In the genomic region with DNA sequence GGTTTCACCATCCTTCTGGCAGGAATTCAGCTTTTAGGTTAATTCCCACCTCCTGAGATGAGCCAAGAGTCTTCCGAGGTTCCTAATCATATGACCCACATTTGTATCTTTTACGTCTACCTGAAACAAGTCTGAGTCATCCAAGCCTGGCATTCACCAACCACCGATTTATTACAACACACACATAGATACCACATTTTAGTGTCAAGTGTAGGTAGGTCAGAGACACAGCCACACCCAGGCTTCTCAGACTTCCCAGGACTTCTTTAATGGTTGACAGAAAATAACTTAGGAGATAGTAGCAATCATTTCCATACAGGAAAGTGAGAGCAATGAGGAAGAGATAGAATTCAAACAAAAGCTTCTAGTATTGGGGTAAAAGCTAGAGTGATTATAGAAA, we compare ENCODE assay signal across 31 mouse cellular contexts.
"Had no signal": no experiment of that assay in that cellular context is flagged by ENCODE, and none has a peak within 500 bp of the region (broad histone marks: within the 10 kb centered on the region; RNA-seq: fewer than 3 reads in every experiment).

No protein-coding gene starts in this region.

- H3K4me3 ChIP-seq: limb, embryonic 10.5 days; limb, embryonic 12.5 days; limb, embryonic 13.5 days; limb, embryonic 15.5 days; liver, embryonic 12.5 days; liver, embryonic 13.5 days; liver, embryonic 15.5 days; lung, embryonic 15.5 days; megakaryocyte, embryonic 14.5 days; midbrain, embryonic 10.5 days; midbrain, embryonic 12.5 days; midbrain, embryonic 13.5 days; midbrain, embryonic 15.5 days; myocyte had no signal

- H3K27me3 ChIP-seq: limb, embryonic 13.5 days; limb, embryonic 15.5 days; liver, embryonic 12.5 days; liver, embryonic 13.5 days; liver, embryonic 15.5 days; lung, embryonic 15.5 days; megakaryocyte, embryonic 14.5 days; midbrain, embryonic 12.5 days; midbrain, embryonic 13.5 days; midbrain, embryonic 15.5 days had no signal

- DNase-seq: left cerebral cortex, postnatal 4 days; liver; liver, embryonic 13.5 days; liver, postnatal 0 days; lung, adult 18-20 months; lung, adult 2 months; lung, embryonic 14.5 days; lung, postnatal 10 days; lung, postnatal 14 days; lung, postnatal 36 days; lung, postnatal 4 days; midbrain, embryonic 14.5 days had no signal

- H3K36me3 ChIP-seq: limb, embryonic 10.5 days; limb, embryonic 12.5 days; limb, embryonic 13.5 days; limb, embryonic 15.5 days; liver, embryonic 12.5 days; liver, embryonic 13.5 days; liver, embryonic 15.5 days; lung, embryonic 15.5 days; midbrain, embryonic 10.5 days; midbrain, embryonic 12.5 days; midbrain, embryonic 13.5 days; midbrain, embryonic 15.5 days had no signal

- H3K9me3 ChIP-seq: limb, embryonic 10.5 days; limb, embryonic 12.5 days; limb, embryonic 13.5 days; limb, embryonic 15.5 days; liver, embryonic 12.5 days; liver, embryonic 13.5 days; liver, embryonic 15.5 days; lung, embryonic 15.5 days; midbrain, embryonic 10.5 days; midbrain, embryonic 12.5 days; midbrain, embryonic 13.5 days; midbrain, embryonic 15.5 days had no signal

- H3K27ac ChIP-seq: limb, embryonic 10.5 days; limb, embryonic 12.5 days; limb, embryonic 13.5 days; limb, embryonic 15.5 days; liver, embryonic 12.5 days; liver, embryonic 13.5 days; liver, embryonic 14.5 days; liver, embryonic 15.5 days; lung, embryonic 15.5 days; macrophage; midbrain, embryonic 10.5 days; midbrain, embryonic 12.5 days; midbrain, embryonic 13.5 days; midbrain, embryonic 15.5 days had no signal

- H3K9ac ChIP-seq: limb, embryonic 12.5 days; limb, embryonic 13.5 days; limb, embryonic 15.5 days; liver, embryonic 12.5 days; liver, embryonic 13.5 days; liver, embryonic 14.5 days; liver, embryonic 15.5 days; liver, postnatal 0 days; lung, embryonic 14.5 days; lung, embryonic 15.5 days; midbrain, embryonic 12.5 days; midbrain, embryonic 13.5 days; midbrain, embryonic 15.5 days had no signal

- H3K4me2 ChIP-seq: limb, embryonic 12.5 days; limb, embryonic 13.5 days; limb, embryonic 15.5 days; liver, embryonic 11.5 days; liver, embryonic 12.5 days; liver, embryonic 13.5 days; liver, embryonic 15.5 days; lung, embryonic 14.5 days; lung, embryonic 15.5 days; midbrain, embryonic 11.5 days; midbrain, embryonic 12.5 days; midbrain, embryonic 13.5 days; midbrain, embryonic 15.5 days had no signal

- ATAC-seq: liver, embryonic 12.5 days; liver, postnatal 0 days; lung, postnatal 0 days; midbrain, embryonic 13.5 days; midbrain, embryonic 15.5 days; midbrain, embryonic 16.5 days had no signal

- H3K4me1 ChIP-seq: limb, embryonic 15.5 days; liver, embryonic 12.5 days; liver, embryonic 13.5 days; liver, embryonic 15.5 days; lung, embryonic 15.5 days; megakaryocyte, embryonic 14.5 days; midbrain, embryonic 12.5 days; midbrain, embryonic 13.5 days; midbrain, embryonic 15.5 days had no signal
